8 mouse cellular contexts compared by ENCODE assay signal in the genomic region with DNA sequence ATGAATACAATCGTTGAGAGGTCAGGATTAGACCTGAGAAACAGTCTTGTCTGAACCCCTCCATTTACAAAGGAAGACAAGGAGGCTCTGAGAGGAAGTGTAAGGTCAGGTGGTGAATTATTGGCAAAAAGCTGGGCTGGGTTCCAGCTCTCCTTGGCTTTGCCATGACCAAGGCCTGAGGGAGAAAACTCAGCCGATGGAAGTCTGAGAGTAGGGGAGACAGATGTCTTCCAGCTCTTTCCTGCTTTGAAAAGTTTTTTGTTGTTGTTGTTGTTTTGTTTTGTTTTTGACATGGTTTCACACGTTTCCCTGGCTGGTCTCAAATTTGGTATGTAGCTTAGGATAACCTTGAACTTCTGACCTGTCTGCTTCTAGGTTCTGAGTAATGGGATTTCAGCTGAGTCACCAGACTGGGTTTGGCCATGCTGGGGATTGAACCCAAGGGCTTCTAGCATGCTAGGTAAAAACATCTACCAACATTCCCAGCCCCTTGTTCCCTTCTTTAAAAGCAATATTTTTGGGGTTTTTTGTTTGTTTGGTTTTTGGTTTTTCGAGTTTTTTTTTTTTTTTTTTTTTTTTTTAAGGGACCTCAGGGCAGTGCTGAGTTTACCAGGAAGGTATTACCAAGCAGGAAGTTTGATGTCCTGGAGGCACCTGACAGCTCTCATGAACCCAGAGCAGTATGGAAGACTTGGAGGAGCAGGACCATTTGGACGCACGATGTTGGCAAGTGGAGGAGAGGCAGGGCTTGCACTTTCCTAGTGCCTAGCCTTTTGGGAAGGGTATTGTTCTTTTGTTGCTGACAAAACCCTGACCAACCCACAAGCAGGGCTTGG. TPM values are rescaled to one million over a fixed set of nuclear protein-coding genes. Genes with fewer than 3 reads are reported as not detected.
DNase-seq lines count a peak whose midpoint lies in the region; ATAC-seq and TF ChIP-seq lines count a peak whose summit lies in the region.

No protein-coding gene starts in this region.

- peaks cover 37% of the 10 kb centered on the region for H3K4me1 ChIP-seq in intestine, embryonic 14.5 days (replicated peaks; ENCODE audit: control insufficient read depth, insufficient read depth, low read length)
- H3K4me1 ChIP-seq in intestine, postnatal 0 days (replicated peaks; ENCODE audit: control insufficient read depth, insufficient read depth, low read length), result peaks cover 13% of the 10 kb centered on the region; the same call in 1 of the 2 replicates
- H3K4me1 ChIP-seq in hindbrain, embryonic 10.5 days (replicated peaks), result peaks cover 73% of the 10 kb centered on the region
- H3K4me1 ChIP-seq in liver, embryonic 11.5 days (replicated peaks; ENCODE audit: control insufficient read depth, insufficient read depth, low read length), result peaks cover 37% of the 10 kb centered on the region

- H3K36me3 ChIP-seq in intestine, embryonic 14.5 days (ENCODE audit: control insufficient read depth, insufficient read depth, low read length), result no peaks in the 10 kb centered on the region
- no peaks in the 10 kb centered on the region for H3K36me3 ChIP-seq in intestine, postnatal 0 days (ENCODE audit: control insufficient read depth, insufficient read depth)
- no peaks in the 10 kb centered on the region for H3K36me3 ChIP-seq in hindbrain, embryonic 10.5 days
- no peaks in the 10 kb centered on the region for H3K36me3 ChIP-seq in liver, embryonic 11.5 days (ENCODE audit: control insufficient read depth, insufficient read depth, low read length)

- ATAC-seq in intestine, embryonic 14.5 days (replicated peaks; ENCODE audit: low FRiP score, low TSS enrichment, low read depth), result no peak
- no peak for ATAC-seq in intestine, postnatal 0 days
- no peak for ATAC-seq in liver, embryonic 11.5 days (replicated peaks; ENCODE audit: low FRiP score)

- H3K27me3 ChIP-seq in intestine, embryonic 14.5 days (replicated peaks; ENCODE audit: control insufficient read depth, insufficient read depth, low read length), result no peaks in the 10 kb centered on the region
- no peaks in the 10 kb centered on the region for H3K27me3 ChIP-seq in intestine, postnatal 0 days (replicated peaks; ENCODE audit: control insufficient read depth, insufficient read depth, low read length)
- H3K27me3 ChIP-seq in hindbrain, embryonic 10.5 days (ENCODE audit: insufficient read depth, poor library complexity, severe bottlenecking), result peaks cover 12% of the 10 kb centered on the region; the same call in 1 of the 2 replicates
- no peaks in the 10 kb centered on the region for H3K27me3 ChIP-seq in liver, embryonic 11.5 days (replicated peaks; ENCODE audit: control insufficient read depth, insufficient read depth, low read length)

- TF ChIP-seq CTCF in intestine, postnatal 0 days (IDR thresholded peaks at IDR 0.05; ENCODE audit: low read depth), result no peak

- H3K27ac ChIP-seq in intestine, embryonic 14.5 days (ENCODE audit: low read depth), result peak overlapping the region; percentile 97
- H3K27ac ChIP-seq in intestine, postnatal 0 days (ENCODE audit: low read depth, low read length), result no peak overlapping the region
- peak overlapping the region; percentile 97 for H3K27ac ChIP-seq in hindbrain, embryonic 10.5 days
- peak overlapping the region; percentile 39; the same call in 1 of the 2 replicates for H3K27ac ChIP-seq in liver, embryonic 11.5 days (ENCODE audit: low read depth, low read length)

- H3K4me3 ChIP-seq in intestine, embryonic 14.5 days (ENCODE audit: low read depth, low read length), result no peak overlapping the region
- H3K4me3 ChIP-seq in intestine, postnatal 0 days (ENCODE audit: low read depth, low read length), result no peak overlapping the region
- H3K4me3 ChIP-seq in hindbrain, embryonic 10.5 days, result no peak overlapping the region
- no peak overlapping the region for H3K4me3 ChIP-seq in liver, embryonic 11.5 days (ENCODE audit: low read depth, low read length)

- H3K4me2 ChIP-seq in intestine, embryonic 14.5 days (ENCODE audit: low read length), result peak overlapping the region; percentile 52; the same call in 1 of the 2 replicates
- H3K4me2 ChIP-seq in intestine, postnatal 0 days (replicated peaks; ENCODE audit: low read depth), result no peak overlapping the region
- H3K4me2 ChIP-seq in liver, embryonic 11.5 days, result peak overlapping the region; percentile 66; the same call in 1 of the 2 replicates

- no peaks in the 10 kb centered on the region for H3K9me3 ChIP-seq in intestine, embryonic 14.5 days (ENCODE audit: control insufficient read depth, low read length)
- no peaks in the 10 kb centered on the region for H3K9me3 ChIP-seq in intestine, postnatal 0 days (ENCODE audit: control insufficient read depth)
- H3K9me3 ChIP-seq in hindbrain, embryonic 10.5 days, result no peaks in the 10 kb centered on the region
- no peaks in the 10 kb centered on the region for H3K9me3 ChIP-seq in liver, embryonic 11.5 days (ENCODE audit: control insufficient read depth, low read length)

- WGBS in intestine, embryonic 14.5 days, result 53% methylated on average over 6 of the region's 6 CpGs
- WGBS in intestine, postnatal 0 days, result 53% methylated on average over 6 of the region's 6 CpGs
- 56% methylated on average over 6 of the region's 6 CpGs for WGBS in hindbrain, embryonic 10.5 days
- WGBS in liver, embryonic 11.5 days, result 58% methylated on average over 6 of the region's 6 CpGs

- no peak overlapping the region for H3K9ac ChIP-seq in intestine, embryonic 14.5 days (ENCODE audit: low read length)
- no peak overlapping the region for H3K9ac ChIP-seq in intestine, postnatal 0 days (ENCODE audit: low read depth, low read length)
- no peak overlapping the region for H3K9ac ChIP-seq in liver, embryonic 11.5 days (ENCODE audit: low read depth, low read length)

- no peak for DNase-seq in intestine, embryonic 14.5 days (ENCODE audit: low spot score)
- peak; percentile 83 for DNase-seq in R1 (ENCODE audit: low read depth, low spot score)
- DNase-seq in hindbrain, embryonic 10.5 days (ENCODE audit: low spot score), result no peak
- no peak for DNase-seq in liver, embryonic 11.5 days (ENCODE audit: low spot score)
- no peak for DNase-seq in frontal cortex, postnatal 10 days (ENCODE audit: low spot score in 2 of 2)
- no peak for DNase-seq in gastrocnemius, adult 18-20 months (ENCODE audit: low spot score)
- no peak for DNase-seq in cerebellum, adult 8-10 months

RNA-seq across cellular contexts. Expression of a gene that starts 58.8 kb away (rescaled TPM):
- 16.3 and 18.4 TPM in 2 replicates for polyA plus RNA-seq in intestine, embryonic 14.5 days (2014; fragmentation: Nextera tagmentation; extraction: Ambion mirVana)
- 10.0 and 10.7 TPM in 2 replicates for polyA plus RNA-seq in intestine, postnatal 0 days (2015; fragmentation: Nextera tagmentation; extraction: Ambion mirVana)
- polyA plus RNA-seq in hindbrain, embryonic 10.5 days (2016; fragmentation: Nextera tagmentation; extraction: Ambion mirVana), result 20.3 and 34.2 TPM in 2 replicates
- 9.7 and 9.8 TPM in 2 replicates for polyA plus RNA-seq in liver, embryonic 11.5 days (2014; fragmentation: Nextera tagmentation; extraction: Ambion mirVana)
- 10 to 100 TPM; 20.3 to 24.8 TPM for total RNA-seq in gastrocnemius, adult 18-20 months (2021)
